25 mouse cellular contexts compared by ENCODE assay signal in genomic region chr14:51140342-51140741, GRCm38 (mm10). TPM values are rescaled to one million over a fixed set of nuclear protein-coding genes. Genes with fewer than 3 reads are reported as not detected.
DNase-seq lines count a peak whose midpoint lies in the region; ATAC-seq and TF ChIP-seq lines count a peak whose summit lies in the region.
"Had no signal": no experiment of that assay in that cellular context is flagged by ENCODE, and none has a peak within 500 bp of the region (broad histone marks: within the 10 kb centered on the region; RNA-seq: fewer than 3 reads in every experiment).

No protein-coding gene starts in this region.

- H3K9ac ChIP-seq in lung, postnatal 0 days (replicated peaks; ENCODE audit: low read depth): no peak overlapping the region
- H3K9ac ChIP-seq in intestine, postnatal 0 days (ENCODE audit: low read depth, low read length): no peak overlapping the region
- H3K9ac ChIP-seq: limb, embryonic 15.5 days; neural tube, embryonic 13.5 days had no signal

- peak; percentile 68 for ATAC-seq in lung, postnatal 0 days
- ATAC-seq in intestine, postnatal 0 days: peak; percentile 45; the same call in 1 of the 2 replicates
- ATAC-seq: activated CD4-positive, CD25-positive, alpha-beta regulatory T cell, adult 4 months; inflammation-experienced regulatory T-cells, adult 6 months had no signal

- H3K4me2 ChIP-seq in lung, postnatal 0 days (replicated peaks; ENCODE audit: low read depth, low read length): no peak overlapping the region
- H3K4me2 ChIP-seq in intestine, postnatal 0 days (replicated peaks; ENCODE audit: low read depth): no peak overlapping the region
- H3K4me2 ChIP-seq: limb, embryonic 15.5 days; neural tube, embryonic 13.5 days had no signal

- H3K27ac ChIP-seq in heart, embryonic 10.5 days: 0 out of 2 replicates have a peak overlapping the region, but pooled peaks have one; percentile 10
- H3K27ac ChIP-seq in lung, postnatal 0 days (ENCODE audit: low read length): no peak overlapping the region
- no peak overlapping the region for H3K27ac ChIP-seq in intestine, postnatal 0 days (ENCODE audit: low read depth, low read length)
- H3K27ac ChIP-seq: embryonic facial prominence, embryonic 10.5 days; limb, embryonic 15.5 days; neural tube, embryonic 13.5 days had no signal

- H3K27me3 ChIP-seq in heart, embryonic 10.5 days (ENCODE audit: insufficient read depth, poor library complexity, severe bottlenecking): no peaks in the 10 kb centered on the region
- no peaks in the 10 kb centered on the region for H3K27me3 ChIP-seq in lung, postnatal 0 days (replicated peaks; ENCODE audit: insufficient read depth, low read length)
- H3K27me3 ChIP-seq in intestine, postnatal 0 days (replicated peaks; ENCODE audit: control insufficient read depth, insufficient read depth, low read length): no peaks in the 10 kb centered on the region
- H3K27me3 ChIP-seq: limb, embryonic 15.5 days; neural tube, embryonic 13.5 days had no signal

- no peak overlapping the region for H3K4me3 ChIP-seq in heart, embryonic 10.5 days
- H3K4me3 ChIP-seq in lung, postnatal 0 days (ENCODE audit: low read depth, low read length): no peak overlapping the region
- H3K4me3 ChIP-seq in intestine, postnatal 0 days (ENCODE audit: low read depth, low read length): no peak overlapping the region
- H3K4me3 ChIP-seq: embryonic facial prominence, embryonic 10.5 days; erythroblast, embryonic 14.5 days; limb, embryonic 15.5 days; neural tube, embryonic 13.5 days had no signal

- no peaks in the 10 kb centered on the region for H3K4me1 ChIP-seq in heart, embryonic 10.5 days
- no peaks in the 10 kb centered on the region for H3K4me1 ChIP-seq in lung, postnatal 0 days (ENCODE audit: insufficient read depth, low read depth, low read length)
- H3K4me1 ChIP-seq in intestine, postnatal 0 days (replicated peaks; ENCODE audit: control insufficient read depth, insufficient read depth, low read length): no peaks in the 10 kb centered on the region
- H3K4me1 ChIP-seq: embryonic facial prominence, embryonic 10.5 days; limb, embryonic 15.5 days; neural tube, embryonic 13.5 days had no signal

- no peaks in the 10 kb centered on the region for H3K9me3 ChIP-seq in heart, embryonic 10.5 days
- H3K9me3 ChIP-seq in lung, postnatal 0 days (ENCODE audit: low read length): no peaks in the 10 kb centered on the region
- H3K9me3 ChIP-seq in intestine, postnatal 0 days (ENCODE audit: control insufficient read depth): no peaks in the 10 kb centered on the region
- H3K9me3 ChIP-seq: embryonic facial prominence, embryonic 10.5 days; G1E; limb, embryonic 15.5 days; neural tube, embryonic 13.5 days had no signal

- TF ChIP-seq EP300 in lung, postnatal 0 days (IDR thresholded peaks at IDR 0.05): peak; percentile 42

- TF ChIP-seq CTCF in lung, postnatal 0 days (IDR thresholded peaks at IDR 0.05): no peak
- no peak for TF ChIP-seq CTCF in intestine, postnatal 0 days (IDR thresholded peaks at IDR 0.05; ENCODE audit: low read depth)

- no peak for DNase-seq in heart, embryonic 10.5 days (ENCODE audit: low spot score)
- DNase-seq in heart, postnatal 14 days: no peak
- peak; percentile 46 for DNase-seq in lung, postnatal 0 days (ENCODE audit: low spot score)
- DNase-seq in lung, postnatal 25 days (ENCODE audit: low spot score): no peak
- peak; percentile 52 for DNase-seq in Muller cell, postnatal 12 days (ENCODE audit: inconsistent ontology term)
- no peak for DNase-seq in frontal cortex, postnatal 14 days (ENCODE audit: low spot score in 2 of 2)
- DNase-seq in kidney, adult 8-10 months: no peak
- DNase-seq: cerebellum, adult 11 months; cerebellum, postnatal 25 days; gastrocnemius, postnatal 36 days; heart, postnatal 36 days; kidney, postnatal 10 days; thymus, adult 18-20 months had no signal

- 72% methylated on average over 2 of the region's 2 CpGs for WGBS in heart, embryonic 10.5 days
- WGBS in lung, postnatal 0 days: 47% methylated on average over 2 of the region's 2 CpGs
- WGBS in intestine, postnatal 0 days: 40% methylated on average over 2 of the region's 2 CpGs

- intact Hi-C loops in heart, postnatal 14 days (cut with DNase I): no loop called here

- H3K36me3 ChIP-seq in heart, embryonic 10.5 days: no peaks in the 10 kb centered on the region
- no peaks in the 10 kb centered on the region for H3K36me3 ChIP-seq in lung, postnatal 0 days (ENCODE audit: insufficient read depth, low read length)
- H3K36me3 ChIP-seq in intestine, postnatal 0 days (ENCODE audit: control insufficient read depth, insufficient read depth): no peaks in the 10 kb centered on the region
- H3K36me3 ChIP-seq: embryonic facial prominence, embryonic 10.5 days; G1E; limb, embryonic 15.5 days; neural tube, embryonic 13.5 days had no signal

RNA-seq across cellular contexts. Expression of gene Rnase1, which starts 6.2 kb away (rescaled TPM):
- polyA plus RNA-seq in heart, embryonic 10.5 days (2016; fragmentation: Nextera tagmentation; extraction: Ambion mirVana): not detected in 2 replicates
- total RNA-seq in heart, postnatal 14 days (2021): not detected
- polyA plus RNA-seq in lung, postnatal 0 days (2015; fragmentation: Nextera tagmentation; extraction: Ambion mirVana): 0.70 and 0.74 TPM in 2 replicates
- 21.7 and 23.3 TPM in 2 replicates for polyA plus RNA-seq in intestine, postnatal 0 days (2015; fragmentation: Nextera tagmentation; extraction: Ambion mirVana)
- total RNA-seq: gastrocnemius, postnatal 36 days; left cerebral cortex, postnatal 10 days; megakaryocyte, adult 5-6 weeks had no signal
- polyA plus RNA-seq: activated CD4-positive, CD25-positive, alpha-beta regulatory T cell, adult 4 months; embryonic facial prominence, embryonic 10.5 days; erythroblast, embryonic 14.5 days; G1E; inflammation-experienced regulatory T-cells, adult 6 months had no signal

RNA-seq across cellular contexts. Expression of gene Rnase6, which starts 16.6 kb away (rescaled TPM):
- polyA plus RNA-seq in heart, embryonic 10.5 days (2016; fragmentation: Nextera tagmentation; extraction: Ambion mirVana): 0.14 and 0.87 TPM in 2 replicates
- total RNA-seq in heart, postnatal 14 days (2021): 1 to 10 TPM in 1 of 2 experiments, under 1 TPM in 1; 0.43 to 1.1 TPM
- polyA plus RNA-seq in lung, postnatal 0 days (2015; fragmentation: Nextera tagmentation; extraction: Ambion mirVana): 2.9 and 3.2 TPM in 2 replicates
- 2.6 and 3.0 TPM in 2 replicates for polyA plus RNA-seq in intestine, postnatal 0 days (2015; fragmentation: Nextera tagmentation; extraction: Ambion mirVana)
- total RNA-seq: left cerebral cortex, postnatal 10 days had no signal
- polyA plus RNA-seq: embryonic facial prominence, embryonic 10.5 days had no signal

RNA-seq across cellular contexts. Expression of gene Rnase2b, which starts 21.7 kb away (rescaled TPM):
- polyA plus RNA-seq in heart, embryonic 10.5 days (2016; fragmentation: Nextera tagmentation; extraction: Ambion mirVana): not detected in 2 replicates
- total RNA-seq in heart, postnatal 14 days (2021): not detected
- 0.16 TPM in 1 of 2 replicates, not detected in the other for polyA plus RNA-seq in lung, postnatal 0 days (2015; fragmentation: Nextera tagmentation; extraction: Ambion mirVana)
- polyA plus RNA-seq in intestine, postnatal 0 days (2015; fragmentation: Nextera tagmentation; extraction: Ambion mirVana): not detected in 2 replicates
- total RNA-seq: G1E; gastrocnemius, postnatal 36 days; heart, postnatal 36 days; layer of hippocampus, postnatal 10 days; left cerebral cortex, postnatal 10 days had no signal
- polyA plus RNA-seq: activated CD4-positive, CD25-positive, alpha-beta regulatory T cell, adult 4 months; embryonic facial prominence, embryonic 10.5 days; erythroblast, embryonic 14.5 days; G1E; inflammation-experienced regulatory T-cells, adult 6 months; limb, embryonic 15.5 days; neural tube, embryonic 13.5 days; small intestine, adult 2 months had no signal

RNA-seq across cellular contexts. Expression of gene Eddm3b, which starts 26.1 kb away (rescaled TPM):
- 0.13 TPM in 1 of 2 replicates, not detected in the other for polyA plus RNA-seq in heart, embryonic 10.5 days (2016; fragmentation: Nextera tagmentation; extraction: Ambion mirVana)
- not detected for total RNA-seq in heart, postnatal 14 days (2021)
- polyA plus RNA-seq in lung, postnatal 0 days (2015; fragmentation: Nextera tagmentation; extraction: Ambion mirVana): 0.08 and 0.15 TPM in 2 replicates
- 0.17 and 0.18 TPM in 2 replicates for polyA plus RNA-seq in intestine, postnatal 0 days (2015; fragmentation: Nextera tagmentation; extraction: Ambion mirVana)
- total RNA-seq: gastrocnemius, postnatal 36 days; heart, postnatal 36 days; layer of hippocampus, postnatal 10 days; left cerebral cortex, postnatal 10 days; megakaryocyte, adult 5-6 weeks had no signal
- polyA plus RNA-seq: activated CD4-positive, CD25-positive, alpha-beta regulatory T cell, adult 4 months; erythroblast, embryonic 14.5 days; G1E; inflammation-experienced regulatory T-cells, adult 6 months; limb, embryonic 15.5 days; neural tube, embryonic 13.5 days; small intestine, adult 2 months had no signal

RNA-seq across cellular contexts. Expression of gene Ang, which starts 49.4 kb away (rescaled TPM):
- 1.8 and 3.0 TPM in 2 replicates for polyA plus RNA-seq in heart, embryonic 10.5 days (2016; fragmentation: Nextera tagmentation; extraction: Ambion mirVana)
- 1 to 10 TPM; 5.8 to 6.5 TPM for total RNA-seq in heart, postnatal 14 days (2021)
- 41.5 and 45.4 TPM in 2 replicates for polyA plus RNA-seq in lung, postnatal 0 days (2015; fragmentation: Nextera tagmentation; extraction: Ambion mirVana)
- polyA plus RNA-seq in intestine, postnatal 0 days (2015; fragmentation: Nextera tagmentation; extraction: Ambion mirVana): 114 and 119 TPM in 2 replicates
- polyA plus RNA-seq: erythroblast, embryonic 14.5 days; G1E had no signal

Comparison
In these comparisons a context has a peak if more than half of its experiments do, and no peak if none do; other contexts are left out.
1. DNase-seq: peak in lung, postnatal 0 days (single experiment) and Muller cell, postnatal 12 days (single experiment); none in heart, embryonic 10.5 days (single experiment), heart, postnatal 14 days (0 of 2), lung, postnatal 25 days (single experiment), frontal cortex, postnatal 14 days (0 of 2) and kidney, adult 8-10 months (0 of 2).
2. RNA of gene Rnase1, which starts 6.2 kb away (polyA plus RNA-seq): 21.7 to 23.3 TPM in intestine, postnatal 0 days; 0.70 to 0.74 TPM in lung, postnatal 0 days and not detected in heart, embryonic 10.5 days; every median in the first group is over 10 times any median in the second.